Mouse (Mus musculus) forebrain, embryonic 15.5 days (tissue): ENCODE results near the gene Defb23. TPM values are rescaled to one million over a fixed set of nuclear protein-coding genes. Genes with fewer than 3 reads are reported as not detected.

Experiments
- ATAC-seq: fragments of 200-750 bp; cut with Nextera tagmentation; replicated peaks from 2 replicates; pipeline ENCODE4 v1.8.0; 2017; ENCODE audit warnings: mild to moderate bottlenecking, moderate TSS enrichment, moderate library complexity
- H3K27ac ChIP-seq: fragments of 300-500 bp; sonication (generic); replicated peaks from 2 replicates; pipeline ENCODE4 v1.5.1; 2015; ENCODE audit warnings: mild to moderate bottlenecking, inconsistent platforms
- H3K27me3 ChIP-seq: fragments of 300-500 bp; sonication (generic); 2 replicates; pipeline ENCODE4 v1.6.1; 2015; ENCODE audit warnings: inconsistent platforms
- H3K36me3 ChIP-seq: fragments of 300-500 bp; sonication (generic); 2 replicates; pipeline ENCODE4 v1.6.1; 2015; ENCODE audit warnings: mild to moderate bottlenecking, inconsistent platforms
- H3K4me1 ChIP-seq: fragments of 300-500 bp; sonication (generic); 2 replicates; pipeline ENCODE4 v1.6.1; 2015; ENCODE audit warnings: inconsistent platforms
- H3K4me2 ChIP-seq: fragments of 300-500 bp; sonication (generic); replicated peaks from 2 replicates; pipeline ENCODE4 v1.6.1; 2015; ENCODE audit warnings: mild to moderate bottlenecking, inconsistent platforms
- H3K4me3 ChIP-seq: fragments of 300-500 bp; sonication (generic); 2 replicates; pipeline ENCODE4 v1.5.1; 2015; ENCODE audit warnings: mild to moderate bottlenecking, inconsistent platforms
- H3K9ac ChIP-seq: fragments of 300-500 bp; sonication (generic); replicated peaks from 2 replicates; pipeline ENCODE4 v1.6.1; 2015; ENCODE audit warnings: mild to moderate bottlenecking, inconsistent platforms
- H3K9me3 ChIP-seq: fragments of 300-500 bp; sonication (generic); 2 replicates; pipeline ENCODE4 v1.6.1; 2016; ENCODE audit warnings: inconsistent platforms
- WGBS: fragments of 180-500 bp; shearing (Covaris S2); methylation state at CpG from one replicate; pipeline ENCODE4 v1.1.7; 2015; ENCODE audit warnings: mixed read lengths; 5-methylcytosine and 5-hydroxymethylcytosine counted together
- polyA plus RNA-seq: library from polyadenylated mRNA; unstranded; fragments of >200 nt; fragmentation: Nextera tagmentation; extraction: Ambion mirVana; gene quantifications from 2 replicates; pipeline ENCODE4 v1.2.1, GENCODE M21; 2015

Defb23 gene
- polyA plus RNA-seq, 1 experiment from 2014 or later: not detected

GRCm38 (mm10) chr2:152470973-152471372 lies 6.6 kb upstream of the Defb23 start:
- Histone ChIP-seq H3K4me1 (no peaks in the 10 kb centered on the region), H3K9me3 (no peaks in the 10 kb centered on the region), H3K4me2 (no peak overlapping the region), H3K4me3 (no peak overlapping the region), H3K27ac (no peak overlapping the region), H3K36me3 (no peaks in the 10 kb centered on the region), H3K27me3 (no peaks in the 10 kb centered on the region), H3K9ac (no peak overlapping the region)
- 33% methylated on average over 7 of the region's 7 CpGs for WGBS
- ATAC-seq: no peak

GRCm38 (mm10) chr2:152459241-152459640 lies 5.2 kb downstream of the Defb23 start:
- no peaks in the 10 kb centered on the region for H3K36me3 ChIP-seq
- H3K4me2 ChIP-seq: no peak overlapping the region
- H3K9ac ChIP-seq: no peak overlapping the region
- H3K9me3 ChIP-seq: no peaks in the 10 kb centered on the region
- H3K4me1 ChIP-seq: peaks cover 4% of the 10 kb centered on the region; the same call in 1 of the 2 replicates
- H3K27ac ChIP-seq: no peak overlapping the region
- H3K4me3 ChIP-seq: no peak overlapping the region
- ATAC-seq: no peak
- no peaks in the 10 kb centered on the region for H3K27me3 ChIP-seq
- 59% methylated on average over 13 of the region's 13 CpGs for WGBS

GRCm38 (mm10) chr2:152452101-152452781 lies 12.2 kb downstream of the Defb23 start:
- no peaks in the 10 kb centered on the region for H3K9me3 ChIP-seq

GRCm38 (mm10) chr2:152450241-152450640 lies 14.2 kb downstream of the Defb23 start:
- WGBS: 5% methylated on average over 5 of the region's 5 CpGs
- Histone ChIP-seq H3K9ac (no peak overlapping the region), H3K27ac (no peak overlapping the region), H3K4me3 (no peak overlapping the region), H3K36me3 (no peaks in the 10 kb centered on the region), H3K4me1 (no peaks in the 10 kb centered on the region), H3K27me3 (no peaks in the 10 kb centered on the region), H3K4me2 (no peak overlapping the region), H3K9me3 (no peaks in the 10 kb centered on the region)
- no peak for ATAC-seq

More at GRCm38 (mm10) chr2:152452101-152452781, 12.2 kb downstream of the Defb23 start:
- H3K4me2 ChIP-seq: no peak overlapping the region
- no peaks in the 10 kb centered on the region for H3K4me1 ChIP-seq
- no peak overlapping the region for H3K9ac ChIP-seq
- ATAC-seq: 0 out of 2 replicates have a peak, but pooled peaks have one; percentile 38
- H3K27ac ChIP-seq: no peak overlapping the region
- no peak overlapping the region for H3K4me3 ChIP-seq
- 74% methylated on average over 4 of the region's 4 CpGs for WGBS
- no peaks in the 10 kb centered on the region for H3K27me3 ChIP-seq
- no peaks in the 10 kb centered on the region for H3K36me3 ChIP-seq

- no peaks in the 10 kb centered on the region for H3K36me3 ChIP-seq
- WGBS: 56% methylated on average over 5 of the region's 5 CpGs
These were observed 17.0 kb downstream of the Defb23 start for GRCm38 (mm10) chr2:152447461-152447860.

GRCm38 (mm10) chr2:152446642-152447041 lies 17.8 kb downstream of the Defb23 start:
- Histone ChIP-seq H3K4me2 (no peak overlapping the region), H3K27me3 (no peaks in the 10 kb centered on the region), H3K27ac (no peak overlapping the region), H3K4me1 (0 out of 2 replicates have a peak, but pooled peaks cover 2% of the 10 kb centered on the region), H3K9me3 (no peaks in the 10 kb centered on the region), H3K4me3 (no peak overlapping the region), H3K36me3 (no peaks in the 10 kb centered on the region), H3K9ac (no peak overlapping the region)
- WGBS: 89% methylated on average over 2 of the region's 2 CpGs
- no peak for ATAC-seq

More at GRCm38 (mm10) chr2:152447461-152447860, 17.0 kb downstream of the Defb23 start:
- no peak overlapping the region for H3K4me2 ChIP-seq
- H3K9ac ChIP-seq: no peak overlapping the region
- H3K9me3 ChIP-seq: no peaks in the 10 kb centered on the region
- no peaks in the 10 kb centered on the region for H3K27me3 ChIP-seq
- H3K4me1 ChIP-seq: 0 out of 2 replicates have a peak, but pooled peaks cover 2% of the 10 kb centered on the region
- H3K27ac ChIP-seq: no peak overlapping the region
- no peak overlapping the region for H3K4me3 ChIP-seq
- ATAC-seq: no peak

GRCm38 (mm10) chr2:152443281-152443680 lies 21.1 kb downstream of the Defb23 start:
- Histone ChIP-seq H3K27ac (no peak overlapping the region), H3K27me3 (no peaks in the 10 kb centered on the region), H3K4me3 (no peak overlapping the region), H3K9me3 (no peaks in the 10 kb centered on the region), H3K4me2 (no peak overlapping the region), H3K36me3 (no peaks in the 10 kb centered on the region), H3K9ac (no peak overlapping the region), H3K4me1 (0 out of 2 replicates have a peak, but pooled peaks cover 2% of the 10 kb centered on the region)
- WGBS: 63% methylated on average over 8 of the region's 8 CpGs
- 0 out of 2 replicates have a peak, but pooled peaks have one; percentile 32 for ATAC-seq

- no peaks in the 10 kb centered on the region for H3K27me3 ChIP-seq
- 81% methylated on average over 4 of the region's 4 CpGs for WGBS
- no peaks in the 10 kb centered on the region for H3K36me3 ChIP-seq
- no peak overlapping the region for H3K4me3 ChIP-seq
- 0 out of 2 replicates have a peak, but pooled peaks cover 4% of the 10 kb centered on the region for H3K4me1 ChIP-seq
- ATAC-seq: no peak
- no peak overlapping the region for H3K4me2 ChIP-seq
- no peak overlapping the region for H3K27ac ChIP-seq
- no peaks in the 10 kb centered on the region for H3K9me3 ChIP-seq
- no peak overlapping the region for H3K9ac ChIP-seq
These were observed 22.1 kb downstream of the Defb23 start for GRCm38 (mm10) chr2:152442322-152442721.

GRCm38 (mm10) chr2:152439833-152440232 lies 24.6 kb downstream of the Defb23 start:
- ATAC-seq: no peak
- Histone ChIP-seq H3K36me3 (no peaks in the 10 kb centered on the region), H3K4me2 (no peak overlapping the region), H3K27me3 (no peaks in the 10 kb centered on the region), H3K4me1 (0 out of 2 replicates have a peak, but pooled peaks cover 13% of the 10 kb centered on the region), H3K27ac (no peak overlapping the region), H3K9ac (no peak overlapping the region), H3K9me3 (no peaks in the 10 kb centered on the region), H3K4me3 (no peak overlapping the region)
- 83% methylated on average over 2 of the region's 2 CpGs for WGBS

GRCm38 (mm10) chr2:152438963-152439362 lies 25.5 kb downstream of the Defb23 start:
- H3K36me3 ChIP-seq: no peaks in the 10 kb centered on the region
- H3K4me1 ChIP-seq: 0 out of 2 replicates have a peak, but pooled peaks cover 13% of the 10 kb centered on the region
- H3K27ac ChIP-seq: no peak overlapping the region
- 63% methylated on average over 1 of the region's 1 CpGs for WGBS
- no peak for ATAC-seq
- no peak overlapping the region for H3K4me3 ChIP-seq
- H3K27me3 ChIP-seq: no peaks in the 10 kb centered on the region
- no peaks in the 10 kb centered on the region for H3K9me3 ChIP-seq
- no peak overlapping the region for H3K4me2 ChIP-seq
- no peak overlapping the region for H3K9ac ChIP-seq

- Histone ChIP-seq H3K36me3 (no peaks in the 10 kb centered on the region), H3K4me3 (peak overlapping the region; percentile 33), H3K9me3 (no peaks in the 10 kb centered on the region), H3K4me1 (0 out of 2 replicates have a peak, but pooled peaks cover 11% of the 10 kb centered on the region), H3K9ac (peak overlapping the region; percentile 40), H3K27me3 (no peaks in the 10 kb centered on the region), H3K4me2 (peak overlapping the region; percentile 52), H3K27ac (no peak overlapping the region)
- 4% methylated on average over 23 of the region's 23 CpGs for WGBS
- ATAC-seq: peak; percentile 84
These were observed 27.2 kb downstream of the Defb23 start for GRCm38 (mm10) chr2:152436983-152437860.

GRCm38 (mm10) chr2:152436405-152436901 lies 28.0 kb downstream of the Defb23 start:
- H3K9me3 ChIP-seq: no peaks in the 10 kb centered on the region
- 57% methylated on average over 7 of the region's 7 CpGs for WGBS
- no peak overlapping the region for H3K27ac ChIP-seq
- H3K4me2 ChIP-seq: no peak overlapping the region
- H3K27me3 ChIP-seq: no peaks in the 10 kb centered on the region
- no peak overlapping the region for H3K4me3 ChIP-seq
- H3K9ac ChIP-seq: no peak overlapping the region
- H3K36me3 ChIP-seq: no peaks in the 10 kb centered on the region
- 0 out of 2 replicates have a peak, but pooled peaks cover 11% of the 10 kb centered on the region for H3K4me1 ChIP-seq
- no peak for ATAC-seq
